Mouse (Mus musculus): ENCODE measurements around the gene Mafb. TPM values are rescaled to one million over a fixed set of nuclear protein-coding genes. Genes with fewer than 3 reads are reported as not detected.

Gene Mafb
- polyA plus RNA-seq, 1 experiment = 11.6 TPM

- no peaks in the 10 kb centered on the region for H3K4me1 ChIP-seq (ENCODE audit: control insufficient read depth, insufficient read depth, low read length)
- no peak overlapping the region for H3K27ac ChIP-seq (ENCODE audit: insufficient read depth, low read length)
- TF ChIP-seq CTCF (IDR thresholded peaks at IDR 0.05; ENCODE audit: extremely low read depth, insufficient read depth, low read length) (no peak), POLR2A (IDR thresholded peaks at IDR 0.05; ENCODE audit: extremely low read depth, insufficient read depth, low read length) (no peak)
- H3K4me3 ChIP-seq (ENCODE audit: insufficient read depth, low read length) = no peak overlapping the region
Observed at GRCm38 (mm10) chr2:160335043-160335442, 31.8 kb downstream of the Mafb start.

DNA sequence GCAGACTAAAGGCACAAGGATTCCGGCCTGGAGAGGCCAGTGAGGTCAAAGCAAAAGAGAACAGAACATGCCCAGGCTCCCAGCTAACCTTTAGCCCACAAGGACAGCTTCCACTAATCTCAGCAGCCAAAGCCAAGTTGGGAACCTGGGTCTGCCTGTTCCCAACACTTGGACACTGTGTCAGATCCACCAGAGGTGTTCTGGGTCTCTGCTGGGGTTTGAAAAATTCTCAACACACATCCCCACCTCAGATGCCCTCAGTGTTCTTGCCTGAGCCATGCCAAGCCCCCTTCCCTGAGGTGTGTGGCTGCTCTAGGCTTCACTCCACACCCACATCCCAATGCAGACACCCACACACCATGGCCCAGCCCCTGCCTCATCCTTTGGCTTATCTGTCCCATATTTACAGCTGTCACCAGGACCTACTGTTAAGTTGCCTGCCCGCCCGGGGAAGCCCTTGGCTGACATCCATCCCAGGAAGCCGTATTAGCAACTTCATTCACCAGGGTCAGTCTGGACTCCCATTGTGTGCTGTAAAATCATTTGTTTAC is 32.7 kb downstream of the Mafb start, which contains the start of gene Gm826:
Gene Gm826, minus strand, starts transcription at position 52 of the 551 bp plus-strand sequence.
- TF ChIP-seq CTCF (IDR thresholded peaks at IDR 0.05; ENCODE audit: extremely low read depth, insufficient read depth, low read length) (no peak), POLR2A (IDR thresholded peaks at IDR 0.05; ENCODE audit: extremely low read depth, insufficient read depth, low read length) (no peak)
- Histone ChIP-seq H3K27ac (ENCODE audit: insufficient read depth, low read length) (no peak within 1 kb of the TSS), H3K4me1 (ENCODE audit: control insufficient read depth, insufficient read depth, low read length) (no peaks in the 10 kb centered on the region)

DNA sequence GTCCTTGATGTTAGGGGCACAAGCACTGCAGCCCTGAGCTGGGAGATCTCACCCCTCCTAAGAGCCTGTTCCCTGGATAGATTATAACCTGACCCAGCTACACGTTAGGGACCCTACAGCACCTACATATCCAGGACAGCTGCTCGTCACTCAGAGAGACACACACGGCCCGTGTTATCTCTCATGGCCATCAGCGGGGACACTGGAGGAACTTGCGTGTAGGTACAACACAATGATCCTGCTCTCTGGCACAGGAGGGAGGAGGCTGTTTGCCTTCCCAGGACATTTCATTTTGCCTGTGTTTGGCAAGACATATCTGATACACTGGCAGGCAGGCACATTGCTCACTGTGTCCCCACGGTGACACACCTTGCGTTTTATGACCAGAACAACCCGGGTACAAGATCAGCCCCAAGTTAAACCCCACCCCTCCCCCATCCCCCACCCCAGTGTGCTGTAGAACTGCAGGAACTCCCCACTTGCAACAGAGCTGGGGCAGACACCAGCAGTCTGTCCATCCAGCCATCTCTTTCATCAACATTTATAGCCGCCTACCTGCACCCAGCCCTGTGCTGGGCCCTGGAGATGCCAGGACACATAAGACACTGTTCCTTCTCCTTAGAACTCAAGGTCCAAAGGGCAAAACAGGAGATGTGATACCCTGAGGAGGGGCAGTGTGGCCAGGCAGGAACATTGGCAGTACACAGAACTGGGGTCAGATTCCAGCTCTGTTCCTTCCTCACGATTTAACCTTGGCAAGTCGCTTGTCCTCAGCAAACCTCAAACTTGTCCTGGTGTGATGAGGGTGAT is 34.1 kb downstream of the Mafb start:
- TF ChIP-seq CTCF (IDR thresholded peaks at IDR 0.05; ENCODE audit: extremely low read depth, insufficient read depth, low read length) (no peak), POLR2A (IDR thresholded peaks at IDR 0.05; ENCODE audit: extremely low read depth, insufficient read depth, low read length) (no peak)
- Histone ChIP-seq H3K4me3 (ENCODE audit: insufficient read depth, low read length) (no peak overlapping the region), H3K4me1 (ENCODE audit: control insufficient read depth, insufficient read depth, low read length) (no peaks in the 10 kb centered on the region), H3K27ac (ENCODE audit: insufficient read depth, low read length) (no peak overlapping the region)

More for the DNA sequence above, 32.7 kb downstream of the Mafb start, which contains the start of gene Gm826:
- H3K4me3 ChIP-seq (ENCODE audit: insufficient read depth, low read length) = no peak within 1 kb of the TSS

GRCm38 (mm10) chr2:160328886-160329285 is 38.0 kb downstream of the Mafb start:
- Histone ChIP-seq H3K4me3 (ENCODE audit: insufficient read depth, low read length) (no peak overlapping the region), H3K27ac (ENCODE audit: insufficient read depth, low read length) (no peak overlapping the region), H3K4me1 (ENCODE audit: control insufficient read depth, insufficient read depth, low read length) (no peaks in the 10 kb centered on the region)
- no peak for TF ChIP-seq CTCF (IDR thresholded peaks at IDR 0.05; ENCODE audit: extremely low read depth, insufficient read depth, low read length)

DNA sequence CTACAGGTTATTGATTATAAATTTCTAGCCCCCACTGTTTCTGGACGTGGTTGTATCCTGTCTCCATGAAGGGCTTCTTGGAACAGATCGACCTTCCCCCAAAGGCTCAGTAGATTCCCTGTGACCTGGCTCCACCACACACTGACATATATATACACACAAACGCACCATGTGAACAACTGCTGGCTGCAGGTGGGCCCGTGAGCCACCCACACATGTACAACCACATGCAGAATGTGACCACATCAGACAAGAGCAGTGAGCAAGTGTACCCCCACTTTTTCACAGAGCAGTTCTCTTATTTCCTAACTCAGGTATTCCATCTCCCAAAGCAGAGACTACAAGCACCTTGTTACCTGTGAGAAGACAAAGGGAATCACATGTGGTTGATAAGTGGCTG is 39.1 kb downstream of the Mafb start:
- no peak for TF ChIP-seq CTCF (IDR thresholded peaks at IDR 0.05; ENCODE audit: extremely low read depth, insufficient read depth, low read length)
- no peak for TF ChIP-seq POLR2A (IDR thresholded peaks at IDR 0.05; ENCODE audit: extremely low read depth, insufficient read depth, low read length)
- Histone ChIP-seq H3K27ac (ENCODE audit: insufficient read depth, low read length) (no peak overlapping the region), H3K4me1 (ENCODE audit: control insufficient read depth, insufficient read depth, low read length) (no peaks in the 10 kb centered on the region), H3K4me3 (ENCODE audit: insufficient read depth, low read length) (no peak overlapping the region)

GRCm38 (mm10) chr2:160327167-160327566 is 39.7 kb downstream of the Mafb start:
- H3K4me1 ChIP-seq (ENCODE audit: control insufficient read depth, insufficient read depth, low read length) = no peaks in the 10 kb centered on the region
- H3K4me3 ChIP-seq (ENCODE audit: insufficient read depth, low read length) = no peak overlapping the region
- no peak overlapping the region for H3K27ac ChIP-seq (ENCODE audit: insufficient read depth, low read length)
- TF ChIP-seq POLR2A (IDR thresholded peaks at IDR 0.05; ENCODE audit: extremely low read depth, insufficient read depth, low read length) (no peak), CTCF (IDR thresholded peaks at IDR 0.05; ENCODE audit: extremely low read depth, insufficient read depth, low read length) (no peak)

DNA sequence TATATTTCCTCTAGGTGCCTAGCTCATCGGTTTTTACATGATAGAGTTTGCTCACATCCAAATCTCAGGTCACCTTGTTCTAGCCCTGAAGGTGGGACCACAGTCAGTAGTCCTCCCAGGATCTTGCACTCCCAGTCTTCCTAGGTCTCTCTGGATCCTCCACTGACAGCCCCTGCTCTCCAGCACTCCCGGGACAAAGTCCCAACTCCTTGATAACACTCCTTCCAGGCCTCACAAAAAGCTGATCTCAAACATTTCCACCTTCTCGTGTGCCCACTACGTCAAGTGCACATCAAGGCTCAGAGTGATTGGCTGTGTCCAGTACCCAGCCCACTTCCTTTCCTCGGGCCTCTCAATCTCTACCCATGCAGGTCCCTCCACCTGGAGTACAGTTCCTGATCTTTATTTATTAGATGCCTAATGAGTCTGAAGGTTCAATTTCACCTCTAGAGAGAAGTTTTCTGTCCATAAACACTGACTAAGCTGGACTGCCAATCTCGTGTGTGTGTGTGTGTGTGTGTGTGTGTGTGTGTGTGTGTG is 41.7 kb downstream of the Mafb start:
- H3K27ac ChIP-seq (ENCODE audit: insufficient read depth, low read length) = no peak overlapping the region
- H3K4me1 ChIP-seq (ENCODE audit: control insufficient read depth, insufficient read depth, low read length) = no peaks in the 10 kb centered on the region
- no peak overlapping the region for H3K4me3 ChIP-seq (ENCODE audit: insufficient read depth, low read length)
- TF ChIP-seq POLR2A (IDR thresholded peaks at IDR 0.05; ENCODE audit: extremely low read depth, insufficient read depth, low read length) (no peak), CTCF (IDR thresholded peaks at IDR 0.05; ENCODE audit: extremely low read depth, insufficient read depth, low read length) (no peak)

- no peak for TF ChIP-seq CTCF (IDR thresholded peaks at IDR 0.05; ENCODE audit: extremely low read depth, insufficient read depth, low read length)
- TF ChIP-seq POLR2A (IDR thresholded peaks at IDR 0.05; ENCODE audit: extremely low read depth, insufficient read depth, low read length) = no peak
- H3K4me3 ChIP-seq (ENCODE audit: insufficient read depth, low read length) = no peak overlapping the region
- H3K4me1 ChIP-seq (ENCODE audit: control insufficient read depth, insufficient read depth, low read length) = no peaks in the 10 kb centered on the region
- H3K27ac ChIP-seq (ENCODE audit: insufficient read depth, low read length) = no peak overlapping the region
Observed at GRCm38 (mm10) chr2:160321829-160322228, 45.0 kb downstream of the Mafb start.

- TF ChIP-seq POLR2A (IDR thresholded peaks at IDR 0.05; ENCODE audit: extremely low read depth, insufficient read depth, low read length) (no peak), CTCF (IDR thresholded peaks at IDR 0.05; ENCODE audit: extremely low read depth, insufficient read depth, low read length) (no peak)
- no peaks in the 10 kb centered on the region for H3K4me1 ChIP-seq (ENCODE audit: control insufficient read depth, insufficient read depth, low read length)
Observed at GRCm38 (mm10) chr2:160318255-160318654, 48.6 kb downstream of the Mafb start.

More at GRCm38 (mm10) chr2:160318255-160318654, 48.6 kb downstream of the Mafb start:
- Histone ChIP-seq H3K27ac (ENCODE audit: insufficient read depth, low read length) (no peak overlapping the region), H3K4me3 (ENCODE audit: insufficient read depth, low read length) (no peak overlapping the region)

Other genes starting within 250 kb of the Mafb start
- 0.27 and 0.72 TPM in 2 replicates for gene Gm826, start 32.9 kb downstream of the Mafb start, polyA plus RNA-seq (2012; rRNA removed)